Mouse (Mus musculus) kidney, adult 2 months (tissue): ENCODE results near the gene Msi1.

ENCODE experiments used
- CTCF ChIP-seq: fragments of 200-500 bp; conservative IDR thresholded peaks from 2 replicates; pipeline ENCODE4 v1.5.1; 2011; ENCODE audit warnings: low read depth, mild to moderate bottlenecking, control low read depth, low read length, moderate library complexity, mixed read lengths; ENCODE audit not compliant: insufficient read depth, insufficient read length
- POLR2A ChIP-seq: fragments of 200-500 bp; IDR thresholded peaks from one replicate; pipeline ENCODE4 v1.6.1; 2011; ENCODE audit warnings: low read depth, low read length, control low read depth

GRCm38 (mm10) chr5:115479561-115479960, 50.2 kb downstream of the Msi1 start:
- TF ChIP-seq POLR2A (no peak), CTCF (no peak)
